Mouse (Mus musculus) lung, postnatal 0 days (tissue): Measurements from ENCODE around the gene Gm128.

Experiments
- CTCF ChIP-seq: IDR thresholded peaks from 2 replicates; pipeline ENCODE4 v1.5.1; 2016; ENCODE audit warnings: antibody characterized with exemption, mild to moderate bottlenecking
- EP300 ChIP-seq: IDR thresholded peaks from 2 replicates; pipeline ENCODE4 v1.6.1; 2016; ENCODE audit warnings: antibody characterized with exemption, mild to moderate bottlenecking, control low read depth

DNA sequence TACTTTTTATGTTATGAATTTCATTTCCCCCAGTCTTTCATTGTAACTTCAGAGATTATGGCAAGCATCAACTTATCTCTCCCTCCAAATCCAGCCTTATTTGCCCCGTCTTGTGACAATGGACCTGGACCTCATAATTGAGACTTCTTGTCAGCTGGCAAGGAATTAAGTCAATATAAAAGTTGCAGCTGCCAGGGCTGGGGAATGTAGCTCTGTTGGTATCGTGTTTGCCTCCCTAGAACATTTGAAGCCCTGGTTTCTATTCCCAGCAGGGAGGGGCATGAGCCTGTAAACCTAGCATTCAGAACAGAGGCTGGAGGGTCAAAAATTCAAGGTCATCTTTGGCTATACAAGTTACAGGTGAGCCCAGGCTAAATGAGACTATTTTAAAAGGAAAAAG lies 45.6 kb downstream of the Gm128 start:
- TF ChIP-seq CTCF (no peak), EP300 (no peak)
